Mouse (Mus musculus) left cerebral cortex, postnatal 10 days (tissue): ENCODE measurements at regions not wholly inside any gene's neighbourhood (a gene's known extent, or its start where the extent isn't known, plus 50 kb on each side); places are given as distances from the start of the nearest gene placed in this dataset.

Source experiments
- DNase-seq, 2 experiments: peaks; one replicate each; pipeline ENCODE4 v3.0.0; 2021 to 2022; ENCODE audit warnings: low spot score in 2 of 2, mixed read lengths in 1 of 2; ENCODE audit errors: extremely low spot score in 1 of 2
- intact Hi-C: fragments of 180-260 bp; cut with DNase I; formaldehyde crosslinking; loops from one replicate; pipeline ENCODE4 v1.15.1; 2025

- intact Hi-C loops = no loop called here
Measured at GRCm38 (mm10) chr15:27341518-27341976, 124.9 kb upstream of the Ank start.

DNA sequence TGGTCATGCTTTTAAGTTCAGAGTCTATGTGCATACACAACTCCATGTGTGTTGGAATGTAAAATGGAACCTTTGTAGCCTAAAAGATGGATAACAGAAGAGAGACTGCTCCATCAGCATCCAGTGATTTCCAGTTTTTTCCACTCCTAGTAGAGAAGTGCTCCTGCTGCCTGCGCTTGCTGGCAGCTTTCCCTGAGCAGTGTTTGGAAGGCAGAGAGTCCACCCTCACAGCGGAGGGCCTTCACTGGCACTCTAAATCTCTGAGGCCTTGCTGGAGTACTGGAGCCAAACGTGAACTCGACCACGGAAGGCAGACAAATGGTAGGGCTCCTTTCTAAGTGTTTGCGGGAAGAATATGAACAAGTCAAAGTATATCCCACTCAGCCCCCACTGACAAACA is 108.0 kb upstream of the Ank start:
- intact Hi-C loops = no loop called here
- peak; percentile 29 to 37 for DNase-seq

More at GRCm38 (mm10) chr15:27341518-27341976, 124.9 kb upstream of the Ank start:
- no peak for DNase-seq

GRCm38 (mm10) chr15:27359271-27359670 is 107.2 kb upstream of the Ank start:
- no peak for DNase-seq
- intact Hi-C loops = no loop called here

GRCm38 (mm10) chr15:27374517-27374916 is 92.0 kb upstream of the Ank start:
- DNase-seq = no peak
- intact Hi-C loops = no loop called here

DNA sequence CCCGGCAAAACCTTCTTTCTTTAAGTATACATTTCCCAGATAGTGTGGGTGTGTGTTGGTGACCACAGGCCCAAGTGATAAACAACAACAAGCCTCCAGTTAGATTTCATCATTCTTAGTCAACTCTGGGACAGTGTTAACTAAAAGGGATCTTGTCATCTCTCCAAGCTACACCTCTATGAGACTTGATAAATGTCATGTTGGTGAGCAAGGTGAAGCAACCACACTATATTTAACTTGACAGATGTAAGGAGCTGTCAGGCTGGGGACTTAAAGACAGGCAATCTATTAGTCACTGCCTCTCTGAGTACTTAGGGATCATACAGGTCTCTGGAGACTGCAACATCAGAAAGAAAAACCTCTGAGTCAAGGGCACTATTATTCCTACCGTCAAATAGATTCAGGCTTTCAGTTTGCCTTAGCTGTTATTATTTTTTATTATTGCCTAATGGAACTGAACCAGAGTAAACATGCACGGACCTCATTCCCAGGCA is 87.8 kb upstream of the Ank start:
- no peak for DNase-seq
- intact Hi-C loops = no loop called here

- no peak for DNase-seq
Measured at GRCm38 (mm10) chr15:27380436-27380945, 86.0 kb upstream of the Ank start.

DNA sequence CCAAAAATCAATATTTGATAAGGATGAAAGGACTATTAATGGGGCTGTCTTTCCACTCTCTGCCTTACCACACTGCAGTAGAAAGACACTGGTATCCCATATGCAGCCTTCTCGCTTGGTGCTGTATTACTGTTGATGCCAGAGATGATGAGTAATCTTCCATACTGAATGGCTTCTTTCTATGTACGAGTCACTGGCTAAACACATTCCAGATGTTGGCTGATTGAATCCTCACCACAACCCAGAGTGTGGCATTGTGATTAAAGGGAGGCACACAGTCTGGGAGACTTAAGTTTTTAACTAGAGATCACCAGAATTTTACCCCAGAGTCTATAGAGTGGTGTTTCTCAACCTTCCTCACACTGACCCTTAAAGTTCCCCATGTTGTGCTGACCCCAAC is 84.9 kb upstream of the Ank start:
- intact Hi-C loops = no loop called here

More at GRCm38 (mm10) chr15:27380436-27380945, 86.0 kb upstream of the Ank start:
- intact Hi-C loops = no loop called here

DNA sequence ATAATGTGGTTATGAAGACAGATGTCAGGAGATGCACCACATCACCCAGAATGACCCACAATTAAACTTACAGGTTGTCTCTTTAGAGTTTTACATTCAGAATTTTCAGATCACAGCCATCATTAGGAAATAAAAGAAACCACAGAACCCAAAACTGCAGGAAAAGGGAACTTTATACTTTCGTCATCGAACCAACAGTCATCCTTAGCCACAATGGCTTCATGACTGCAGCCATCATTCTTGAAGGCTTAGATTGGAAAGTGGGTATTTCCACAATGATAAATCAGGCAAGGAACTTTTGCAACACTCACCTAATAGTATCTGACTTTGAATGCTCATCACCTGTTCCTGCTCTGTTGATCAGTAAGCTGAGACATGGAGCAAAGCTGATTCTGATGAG is 75.9 kb upstream of the Ank start:
- no peak for DNase-seq
- intact Hi-C loops = no loop called here

More for the DNA sequence above, 84.9 kb upstream of the Ank start:
- no peak for DNase-seq

GRCm38 (mm10) chr15:27405721-27406161 is 60.7 kb upstream of the Ank start:
- DNase-seq = peak in 1 of 2 experiments; percentile 39
- intact Hi-C loops = no loop called here

DNA sequence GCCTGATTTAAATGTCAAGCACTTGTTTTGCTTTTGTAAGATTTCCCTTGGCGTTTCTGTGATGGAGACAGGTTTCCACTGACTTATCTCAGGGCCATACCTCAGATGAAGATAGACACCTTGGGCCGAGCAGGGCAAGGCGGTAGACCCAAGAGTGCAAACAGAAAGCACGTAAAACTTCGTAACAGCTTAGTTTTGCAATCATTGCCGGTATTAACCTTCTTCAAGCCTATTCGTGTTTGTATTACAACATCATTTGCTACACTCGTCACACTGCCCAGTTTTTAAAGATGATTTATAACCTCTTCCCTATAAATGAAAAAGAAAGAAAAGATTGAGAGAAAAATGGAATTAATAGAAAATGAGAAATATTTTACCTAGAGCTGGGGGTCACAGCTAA is 56.6 kb upstream of the Ank start:
- DNase-seq = no peak
- intact Hi-C loops = no loop called here

GRCm38 (mm10) chr15:27412304-27412703 is 54.2 kb upstream of the Ank start:
- intact Hi-C loops = no loop called here
- DNase-seq = no peak

GRCm38 (mm10) chr15:27412761-27413160 is 53.7 kb upstream of the Ank start:
- DNase-seq = no peak
- intact Hi-C loops = no loop called here

DNA sequence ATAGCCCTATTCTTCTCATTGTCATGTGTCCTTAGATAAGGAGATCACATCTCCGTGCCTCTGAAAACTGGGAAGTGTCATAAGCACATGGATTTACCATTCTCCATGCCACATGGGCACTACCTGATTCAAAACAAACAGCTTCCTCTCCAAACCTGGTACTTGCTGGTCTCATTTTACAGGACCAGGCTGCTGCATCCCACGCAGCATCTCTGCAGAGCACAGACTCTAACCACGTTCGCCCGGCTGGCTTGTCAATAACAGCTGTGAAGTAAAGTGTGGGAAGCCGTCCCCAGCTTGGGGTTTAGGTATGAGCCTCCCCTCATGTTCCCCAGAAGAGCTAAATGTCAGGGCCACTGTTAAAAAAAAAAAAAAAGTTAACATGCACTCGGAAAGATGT is 53.0 kb upstream of the Ank start:
- no peak for DNase-seq
- intact Hi-C loops = no loop called here

DNA sequence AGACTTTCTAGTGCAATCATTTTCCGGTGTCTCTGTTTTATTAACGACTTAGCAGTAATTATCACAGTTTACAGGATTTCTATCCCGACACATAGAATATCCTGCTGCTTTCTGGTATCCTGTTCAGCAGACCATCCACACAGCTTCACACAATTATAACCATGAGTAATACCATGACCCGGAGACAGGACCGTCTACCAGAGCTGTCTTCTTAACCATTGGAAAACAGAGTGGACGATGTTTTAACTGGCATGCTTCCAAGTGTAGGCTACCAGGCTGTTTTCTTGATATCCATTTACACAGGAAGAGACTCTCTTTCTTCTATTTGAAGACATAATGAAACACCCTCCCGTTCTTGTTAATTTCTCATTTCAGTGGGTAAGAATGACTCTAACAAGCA is 51.7 kb upstream of the Ank start:
- DNase-seq = no peak
- intact Hi-C loops = no loop called here
